Mouse (Mus musculus) urinary bladder, postnatal 4 days (tissue): ENCODE measurements at regions not wholly inside any gene's neighbourhood (a gene's known extent, or its start where the extent isn't known, plus 50 kb on each side); places are given as distances from the start of the nearest gene placed in this dataset.

Experiments used
- DNase-seq, 2 experiments: peaks; one replicate each; pipeline ENCODE4 v3.0.0; 2021 to 2022; ENCODE audit warnings: low spot score in 2 of 2

DNA sequence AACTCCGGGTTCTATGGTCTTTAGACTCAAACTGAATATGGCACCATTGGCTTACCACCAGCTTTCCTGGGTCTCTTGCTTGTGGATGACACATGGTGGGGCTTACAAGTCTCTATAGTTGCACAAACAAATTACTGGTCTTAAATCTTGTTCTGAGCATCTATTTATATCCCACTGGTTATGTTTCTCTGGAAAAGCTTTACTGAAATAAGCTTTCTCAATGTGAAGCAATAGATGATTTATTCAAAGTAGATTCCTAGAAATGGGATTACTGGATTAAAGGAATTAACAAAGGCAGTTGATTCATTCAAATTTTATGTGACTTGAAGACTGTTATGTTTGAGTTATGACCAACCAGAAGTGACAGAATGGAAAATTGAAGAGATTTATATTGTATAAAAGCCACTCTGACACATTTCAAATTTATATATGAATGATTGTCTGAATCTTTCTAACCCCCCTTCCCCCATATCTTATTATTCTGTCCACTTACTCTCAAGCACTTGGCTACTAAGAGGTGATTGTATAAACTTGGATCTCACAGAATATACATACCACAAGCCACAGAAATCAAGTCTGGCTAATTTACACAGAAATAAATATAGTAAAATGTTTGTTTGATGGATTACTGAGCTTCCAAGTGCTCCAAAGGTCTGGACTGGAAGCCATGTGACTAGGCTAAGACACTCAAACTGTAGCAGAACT lies 113.4 kb upstream of the C1qtnf3 start:
- no peak for DNase-seq

DNA sequence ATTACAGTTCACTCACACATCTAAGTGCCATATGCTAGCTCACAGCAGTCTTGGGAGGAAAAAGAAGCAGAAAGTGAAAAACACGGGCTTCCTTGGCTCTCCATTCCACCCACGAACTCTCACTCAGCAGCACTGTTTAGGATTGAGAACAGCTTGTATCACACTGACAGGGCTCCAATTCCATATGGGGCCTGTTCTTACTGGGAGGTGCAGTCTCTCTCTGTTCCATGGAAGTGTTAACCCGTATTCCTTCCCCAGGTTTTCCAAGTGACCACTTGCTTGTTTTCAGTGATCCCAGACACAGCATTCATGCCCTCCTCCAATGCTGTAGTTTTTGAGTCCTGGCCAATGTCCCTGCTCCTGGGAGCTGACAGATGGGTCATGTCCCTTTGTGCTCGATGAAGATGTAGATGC lies 111.5 kb upstream of the C1qtnf3 start:
- no peak for DNase-seq

DNA sequence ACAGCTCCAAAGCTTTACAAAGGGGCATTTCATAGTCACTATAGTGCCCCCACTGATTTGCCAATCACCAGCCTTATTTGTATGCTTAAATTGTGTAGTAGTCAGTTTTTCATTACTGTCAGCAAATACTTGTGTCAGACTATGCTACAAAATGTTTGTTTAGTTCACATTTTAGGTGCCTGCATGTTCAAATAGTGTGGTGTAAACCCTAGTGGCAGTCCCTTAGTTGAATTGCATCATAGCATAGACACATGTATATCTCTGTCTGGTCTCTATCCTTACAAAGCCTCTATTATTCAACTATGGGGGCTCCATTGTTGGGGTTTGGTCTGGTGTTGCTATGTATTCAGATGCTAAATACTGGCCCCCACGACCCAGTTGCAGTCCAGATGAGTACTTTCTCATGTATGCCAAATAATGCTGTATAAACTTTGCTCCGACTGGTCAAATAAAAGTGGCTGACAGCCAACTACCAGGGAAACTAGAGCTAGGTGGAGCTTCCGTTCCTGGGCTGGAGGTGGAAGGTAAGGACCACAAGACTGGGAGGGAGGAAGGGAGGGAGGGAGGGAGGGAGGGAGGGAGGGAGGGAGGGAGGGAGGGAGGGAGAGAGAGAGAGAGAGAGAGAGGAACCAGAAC lies 109.0 kb upstream of the C1qtnf3 start:
- no peak for DNase-seq

DNA sequence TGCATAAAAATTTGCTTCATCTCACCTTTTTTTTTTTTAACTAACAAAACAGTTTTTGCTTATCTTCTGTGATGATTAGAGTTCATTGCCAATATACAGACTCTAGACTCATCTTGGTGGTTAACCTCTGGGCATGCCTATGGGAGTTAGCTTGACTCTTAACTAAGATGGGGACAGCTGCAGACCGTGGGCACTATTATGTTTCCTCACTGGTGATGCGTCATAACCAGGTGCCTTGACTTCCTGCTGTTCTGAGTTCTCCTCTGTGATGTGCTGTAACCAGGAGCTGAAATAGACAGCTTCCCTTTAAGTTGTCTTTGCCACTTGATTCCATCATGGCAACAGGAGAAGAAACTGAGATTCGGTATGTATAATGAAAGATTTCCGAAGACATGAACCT lies 105.4 kb upstream of the C1qtnf3 start:
- no peak for DNase-seq

DNA sequence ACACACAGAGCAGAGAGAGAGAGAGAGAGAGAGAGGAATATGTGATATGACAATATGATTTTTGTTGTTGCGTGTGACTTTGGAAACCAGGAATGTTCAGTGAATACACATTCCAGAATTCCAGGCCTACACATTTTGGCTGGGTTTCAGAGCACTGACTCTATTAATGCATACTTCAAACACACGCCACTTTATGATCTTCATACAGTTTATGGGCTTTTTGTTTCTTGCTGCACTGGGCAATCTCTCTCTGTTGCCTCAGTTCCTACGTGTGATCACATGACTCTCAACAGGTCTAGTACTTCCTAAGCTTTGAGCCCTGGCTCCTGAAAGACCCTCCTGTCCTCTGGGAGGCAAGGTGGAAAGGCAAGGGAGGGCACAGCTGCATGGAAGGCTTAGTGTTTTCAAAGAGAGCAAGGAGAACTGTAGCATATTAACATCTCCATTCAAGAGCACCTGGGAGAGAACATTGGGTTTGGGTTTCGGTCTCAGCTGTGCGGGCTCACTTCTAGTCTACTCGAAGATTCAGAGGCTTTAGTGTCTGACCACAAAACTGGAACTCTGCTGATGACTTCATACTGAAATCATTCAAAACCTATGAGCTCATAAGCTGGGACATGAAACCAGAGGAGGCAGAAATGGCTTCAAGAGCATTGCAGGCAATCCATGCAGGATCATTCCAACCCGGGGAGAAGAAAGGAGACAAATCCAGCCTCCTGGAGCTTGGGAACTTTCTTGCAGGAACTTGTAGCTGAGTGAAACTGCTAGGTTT lies 87.9 kb upstream of the C1qtnf3 start:
- DNase-seq, result no peak

DNA sequence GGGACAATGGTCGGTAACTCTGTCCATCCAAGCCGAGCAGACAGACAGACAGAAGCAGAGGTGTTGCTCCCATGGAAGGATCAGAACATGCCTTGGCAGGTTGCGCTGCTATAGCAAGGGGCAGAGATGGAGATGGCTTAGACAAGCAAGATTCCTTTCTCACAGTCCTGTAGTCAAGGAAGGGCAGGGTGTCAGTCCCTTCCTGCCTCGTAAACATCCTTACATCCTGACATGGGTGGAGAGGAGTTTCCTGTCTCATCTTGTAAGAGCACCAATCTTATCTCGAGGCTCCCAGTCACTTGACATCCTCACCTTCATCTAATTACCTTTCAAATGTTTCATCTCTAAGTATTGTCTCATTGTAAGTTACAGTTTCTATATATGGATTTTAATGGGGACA lies 87.0 kb upstream of the C1qtnf3 start:
- no peak for DNase-seq

DNA sequence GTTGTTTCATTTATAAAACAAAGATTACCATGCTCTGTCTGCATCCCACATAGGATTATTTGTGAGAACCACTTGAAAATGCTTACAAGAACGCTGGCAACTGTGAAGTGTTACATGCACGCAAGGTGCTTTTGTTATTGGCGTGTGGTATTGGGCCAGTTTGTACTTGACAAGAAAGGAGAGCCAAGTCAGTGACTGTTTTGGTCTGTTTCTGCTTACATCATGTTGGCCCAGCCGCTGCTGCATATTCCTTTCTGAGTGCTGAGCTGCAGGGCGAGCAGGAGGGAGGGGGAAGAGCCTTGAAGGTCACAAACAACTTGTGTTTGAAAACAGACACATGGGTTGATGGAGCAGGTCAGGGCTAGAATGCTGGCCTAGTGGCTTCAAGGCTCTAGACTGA lies 85.3 kb upstream of the C1qtnf3 start:
- peak in 1 of 2 experiments; percentile 29 for DNase-seq

DNA sequence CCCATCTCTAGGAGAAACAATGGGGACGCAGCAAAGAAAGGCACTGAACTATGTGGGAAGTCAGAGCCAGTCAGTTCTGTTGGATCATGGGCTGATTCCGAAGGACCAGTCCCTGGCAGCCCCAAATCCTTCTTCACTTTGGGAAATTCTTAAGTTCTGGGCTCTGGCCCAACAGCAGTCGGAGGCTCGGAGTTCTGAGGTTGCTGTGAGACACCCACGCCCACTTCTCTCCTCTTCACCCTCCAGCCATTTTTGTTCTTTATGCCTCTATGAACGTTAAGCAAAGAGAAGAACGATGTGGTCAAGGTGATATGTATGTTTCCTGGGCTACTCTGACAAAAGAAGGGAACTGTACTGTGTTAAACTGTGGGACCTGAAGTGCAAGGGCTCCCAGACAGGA lies 84.0 kb upstream of the C1qtnf3 start:
- DNase-seq, result no peak

DNA sequence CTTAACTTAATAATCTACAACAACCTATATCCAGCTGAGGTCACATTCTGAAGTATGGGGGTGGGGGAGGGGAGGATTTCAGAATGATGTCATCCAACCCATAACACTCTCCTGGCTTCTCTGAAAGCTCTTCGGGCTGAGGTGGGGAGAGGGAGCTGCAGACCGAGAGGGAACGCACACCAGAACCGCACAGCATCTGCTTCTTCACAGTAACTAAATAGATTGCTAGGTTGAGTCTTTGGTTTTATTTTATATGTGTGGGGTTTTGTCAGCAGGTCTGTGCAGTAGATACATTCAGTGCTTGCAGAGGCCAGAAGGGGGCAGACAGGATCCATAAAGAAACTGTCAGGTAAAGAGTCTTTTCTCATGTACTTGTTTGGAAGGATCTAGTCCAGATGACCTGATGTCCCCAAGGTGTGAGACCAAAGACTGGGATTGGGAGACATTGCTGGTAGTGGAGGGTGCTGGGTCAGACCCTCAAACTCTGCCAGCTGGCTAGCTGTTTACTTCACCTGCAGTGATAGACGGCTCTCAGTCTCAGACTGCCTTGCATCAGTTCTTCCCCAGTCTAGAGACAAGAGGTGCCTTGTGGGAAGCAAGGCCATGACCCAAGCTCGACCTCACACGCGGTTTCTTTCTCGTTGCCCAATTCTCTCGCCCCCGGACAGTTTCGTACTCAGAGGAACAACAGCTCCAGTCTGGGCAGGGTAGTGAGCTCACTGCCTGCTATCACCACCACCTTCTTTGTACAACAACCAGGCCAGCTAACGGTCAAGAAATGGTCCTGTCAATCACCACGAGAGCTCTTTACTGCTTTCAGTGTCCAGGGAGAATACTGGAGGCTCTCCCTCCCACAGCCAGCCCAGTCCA lies 83.2 kb upstream of the C1qtnf3 start:
- DNase-seq, result no peak

DNA sequence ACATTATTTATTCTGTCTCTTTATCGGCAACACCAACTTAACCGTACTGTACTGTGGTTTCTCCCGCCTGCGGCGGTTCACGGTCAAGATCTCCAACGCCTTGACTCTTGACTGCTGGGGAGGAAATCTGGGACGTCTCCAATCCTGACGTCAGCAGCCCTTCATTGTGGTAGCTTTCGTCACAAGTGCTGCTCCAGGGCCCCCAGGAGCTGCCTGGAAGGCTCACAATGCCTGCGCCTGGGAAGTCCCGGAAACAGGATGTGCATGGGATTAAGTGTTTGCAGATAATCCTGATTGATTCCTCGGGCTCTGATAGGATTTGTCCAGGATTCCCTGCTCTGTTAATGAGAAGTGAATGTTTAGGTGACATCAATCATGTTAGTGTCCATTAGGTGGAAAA lies 82.3 kb upstream of the C1qtnf3 start:
- no peak for DNase-seq

DNA sequence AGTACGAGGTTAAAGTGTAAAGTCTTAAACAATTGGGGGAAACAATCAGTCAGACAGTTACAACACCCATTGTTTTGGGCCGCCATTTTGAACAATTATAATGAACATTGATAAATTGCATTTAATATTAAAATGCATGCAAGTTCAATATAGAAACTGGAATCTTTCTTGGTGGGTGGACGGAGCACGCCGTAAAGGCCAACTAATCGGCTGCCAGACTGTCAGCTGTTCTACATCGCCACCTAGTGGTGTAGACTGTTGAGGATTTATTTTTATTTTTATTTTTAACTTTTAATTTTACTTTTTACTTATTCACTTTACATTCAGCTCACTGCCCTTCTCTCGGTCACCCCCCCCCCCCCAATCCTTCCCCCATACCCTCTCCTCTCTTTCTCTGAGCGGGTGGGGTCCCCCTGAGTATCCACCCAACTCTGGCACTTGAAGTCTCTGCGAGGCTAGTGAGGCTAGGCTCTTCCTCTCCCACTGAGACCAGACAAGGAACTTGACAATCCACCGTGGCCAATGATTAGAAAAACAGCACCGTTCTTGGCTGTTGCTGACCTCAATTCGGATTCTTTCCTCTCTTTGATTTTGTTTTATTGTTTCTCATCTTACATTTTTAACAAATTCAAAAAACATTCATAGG lies 79.7 kb upstream of the C1qtnf3 start:
- DNase-seq, result no peak

DNA sequence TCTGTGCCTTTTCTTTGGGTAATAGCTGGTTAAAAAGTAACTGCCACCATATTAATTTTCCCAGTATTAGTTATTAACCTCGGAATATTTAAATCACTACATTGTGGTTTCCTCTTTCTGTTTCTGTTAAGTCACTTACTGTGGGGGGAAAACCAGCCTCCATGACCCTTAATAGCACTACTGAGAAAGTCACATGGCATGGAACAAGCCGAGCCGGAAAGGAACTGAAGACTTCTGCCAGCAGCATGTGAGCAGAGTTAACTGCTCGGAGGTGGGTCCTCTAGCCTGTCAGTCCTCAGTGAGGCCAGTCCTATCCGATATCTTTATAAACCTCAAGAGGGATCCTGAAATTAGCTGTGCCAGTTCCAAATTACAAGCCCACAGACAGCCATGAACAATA lies 75.8 kb upstream of the C1qtnf3 start:
- DNase-seq, result no peak

DNA sequence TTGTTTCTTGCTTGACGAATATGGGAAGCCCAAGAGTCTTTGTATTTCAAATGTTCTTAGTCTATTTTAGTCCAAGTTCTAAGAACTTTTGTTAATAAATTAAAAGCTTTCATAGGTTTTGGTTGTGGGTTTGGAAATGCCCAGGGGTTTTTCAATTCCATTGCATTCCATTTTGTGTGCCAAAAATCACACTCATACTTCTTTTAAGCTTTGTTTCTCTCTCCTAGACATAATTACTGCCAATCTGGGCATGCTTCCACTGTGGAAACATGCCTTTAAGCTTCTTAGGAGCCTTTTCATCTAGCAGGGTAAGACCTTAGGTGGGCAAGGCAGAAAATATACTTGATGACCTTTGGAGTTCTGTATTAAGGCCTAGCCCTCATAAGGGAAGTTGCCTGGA lies 70.4 kb upstream of the C1qtnf3 start:
- no peak for DNase-seq

DNA sequence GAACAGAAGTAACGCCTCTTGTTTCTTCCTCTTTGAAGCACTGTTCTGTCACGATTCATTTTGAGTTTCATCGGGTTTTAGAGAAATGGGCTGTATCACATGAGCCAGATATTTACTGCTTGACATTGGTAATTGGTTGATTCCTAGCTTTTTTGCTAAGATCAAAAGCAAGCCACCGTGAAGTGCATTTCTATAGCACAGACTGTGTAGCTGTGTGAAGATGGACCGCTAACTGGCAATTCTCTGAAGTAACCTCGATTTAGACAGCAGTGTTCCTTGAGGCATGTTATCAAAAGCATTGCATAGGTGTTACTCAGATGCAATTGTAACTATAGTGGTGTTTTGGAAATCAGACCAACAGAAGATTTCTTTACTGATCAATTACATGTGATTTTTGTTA lies 64.1 kb upstream of the C1qtnf3 start:
- DNase-seq, result no peak

DNA sequence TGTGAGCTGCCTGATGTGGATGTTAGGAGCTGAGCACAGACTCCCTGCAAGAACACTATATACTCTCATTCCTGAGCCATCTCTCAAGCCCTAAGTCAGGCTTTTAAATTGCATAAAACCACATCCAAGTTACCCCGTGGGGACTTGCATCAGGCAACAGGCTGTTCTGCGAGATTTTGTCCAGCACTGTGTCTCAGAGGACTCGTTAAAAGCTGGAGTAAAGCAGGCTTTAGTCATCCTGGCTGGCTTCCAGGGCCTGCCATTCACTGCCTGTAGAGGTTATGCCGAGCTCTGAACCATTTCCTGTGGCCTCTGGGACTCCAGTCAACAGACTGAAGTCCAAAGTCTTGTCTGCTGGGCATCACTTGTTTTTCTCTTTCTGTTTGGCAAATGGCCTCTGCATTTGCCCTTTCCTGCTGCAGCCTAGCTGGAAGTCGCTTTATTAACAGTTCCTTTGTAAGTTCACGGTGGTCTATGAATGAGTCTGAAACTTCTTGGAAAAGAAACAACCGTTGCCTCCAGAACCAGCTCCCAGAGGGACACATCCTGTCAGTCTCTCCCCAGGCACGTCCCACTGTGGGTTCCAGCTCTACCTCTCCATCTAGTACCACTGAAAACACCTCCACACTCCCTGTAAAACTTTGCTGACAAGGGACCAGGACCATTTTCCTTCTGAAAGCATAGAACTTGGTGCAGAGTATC lies 61.8 kb upstream of the C1qtnf3 start:
- peak; percentile 67 to 76 for DNase-seq

DNA sequence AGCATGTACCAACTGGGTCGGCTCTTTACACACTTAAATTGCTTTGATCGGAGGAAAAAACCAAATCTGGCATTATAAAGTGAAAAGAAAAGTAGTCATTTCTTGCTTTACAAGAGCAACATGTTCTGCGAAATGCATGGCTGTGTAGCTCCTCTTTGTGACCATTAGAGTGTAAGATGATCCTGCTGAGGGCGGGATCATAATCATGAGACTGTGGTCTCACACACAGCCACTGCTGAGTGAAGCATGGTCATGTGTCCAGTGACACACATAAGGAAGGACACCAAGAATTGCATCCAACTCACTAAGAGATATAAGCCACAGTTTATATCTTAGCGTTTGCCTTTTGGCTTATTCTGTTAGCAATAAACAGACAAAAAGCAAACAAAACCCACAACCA lies 53.8 kb upstream of the C1qtnf3 start:
- DNase-seq, result peak in 1 of 2 experiments; percentile 10

DNA sequence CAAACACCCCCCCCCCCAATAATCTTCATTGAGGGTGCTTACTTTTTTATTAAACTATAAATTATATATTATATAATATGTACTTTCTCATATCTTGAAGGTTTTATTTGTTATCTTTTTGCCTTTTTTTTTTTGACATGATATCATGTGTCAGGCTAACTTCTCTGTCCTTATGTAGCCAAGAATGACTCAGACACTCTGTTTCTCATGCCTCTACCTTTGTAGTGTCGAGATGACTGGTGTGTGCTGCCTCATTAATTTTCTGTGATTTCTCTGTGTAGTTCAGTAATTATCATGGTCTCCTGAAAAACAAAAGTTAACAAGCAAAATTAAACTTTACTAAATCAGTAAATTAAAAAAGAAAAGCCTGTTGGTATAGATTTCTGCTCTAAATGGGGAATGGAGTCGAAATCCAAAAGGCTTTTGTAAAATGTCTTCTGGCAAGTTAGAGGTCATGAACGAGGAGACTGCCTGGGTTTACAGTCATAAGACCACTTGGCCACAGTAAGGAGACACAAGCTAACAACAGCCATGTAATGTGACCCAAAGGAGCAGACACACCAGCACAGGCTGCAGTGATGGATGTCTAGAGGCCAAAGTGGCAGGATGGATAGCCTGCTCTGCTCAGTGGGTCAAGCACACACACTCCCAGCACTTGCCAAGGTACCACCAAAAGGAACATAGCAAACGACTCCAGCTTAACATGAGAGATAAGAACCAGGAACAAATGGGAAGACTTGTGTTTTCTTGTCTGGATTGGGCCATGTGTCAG lies 53.2 kb upstream of the C1qtnf3 start:
- peak in 1 of 2 experiments; percentile 11 for DNase-seq

DNA sequence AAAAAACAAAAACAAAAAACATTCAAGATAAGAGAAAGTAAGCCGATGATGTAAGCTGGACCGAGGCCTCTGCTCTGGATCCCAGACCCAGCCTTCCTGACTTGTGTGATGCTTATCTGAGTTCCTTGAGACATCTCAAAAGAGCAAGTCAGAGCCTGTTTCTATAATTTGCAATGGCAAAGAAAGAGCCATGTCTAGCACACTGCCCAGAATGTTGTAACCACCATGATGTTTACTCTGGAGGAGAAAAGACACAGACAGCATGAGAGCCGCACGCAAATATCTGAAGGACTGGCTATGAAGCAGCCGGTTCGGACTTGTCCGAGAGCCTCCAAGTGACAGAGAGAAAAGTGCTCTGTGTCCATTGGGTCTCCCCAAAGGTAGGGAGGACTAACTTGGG lies 52.2 kb upstream of the C1qtnf3 start:
- DNase-seq, result peak in 1 of 2 experiments; percentile 16

DNA sequence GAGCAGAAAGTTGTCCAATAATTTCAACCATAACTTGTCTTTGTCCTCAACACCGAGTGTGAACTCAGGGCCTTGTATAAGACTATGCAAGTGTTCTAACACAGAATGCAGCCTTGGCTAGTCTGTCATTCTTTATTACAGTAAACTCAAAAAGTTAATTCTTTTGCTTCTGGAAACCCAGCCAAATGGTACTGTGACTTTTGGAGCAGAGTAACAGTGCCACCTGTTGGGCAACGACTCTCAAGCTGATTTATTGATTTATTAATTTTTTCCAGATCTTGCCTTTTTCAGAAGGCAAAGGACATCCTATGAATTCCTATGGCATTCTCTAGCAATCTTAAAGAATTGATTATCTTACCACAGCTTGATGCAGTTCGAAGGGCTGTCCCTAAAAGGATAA lies 51.1 kb upstream of the C1qtnf3 start:
- peak in 1 of 2 experiments; percentile 18 for DNase-seq

DNA sequence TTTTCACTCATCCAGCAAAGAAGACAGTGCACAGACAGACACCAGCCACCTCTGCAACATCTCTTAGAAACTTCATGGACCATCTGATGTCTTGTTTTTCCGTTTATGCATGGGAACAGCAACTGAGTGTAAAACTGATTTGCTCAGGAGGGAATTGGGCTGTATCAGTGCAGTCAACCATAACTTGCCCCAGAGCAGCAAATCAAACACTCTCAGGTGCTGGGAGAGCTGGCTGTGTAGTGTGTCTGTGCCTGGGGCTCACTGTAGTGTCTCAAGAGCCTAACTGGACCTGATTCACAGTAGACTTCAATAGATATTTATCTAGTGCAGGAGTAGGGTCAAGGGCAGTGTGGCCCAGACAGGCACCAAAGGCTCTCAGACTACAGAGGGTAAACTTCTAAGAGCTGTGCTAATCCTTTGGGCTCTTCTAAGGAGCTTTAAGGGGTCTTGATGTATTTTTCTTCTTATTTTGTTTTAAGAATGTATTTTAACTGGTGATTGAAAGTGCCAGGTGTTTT lies 50.3 kb upstream of the C1qtnf3 start:
- DNase-seq, result peak in 1 of 2 experiments; percentile 11
